Mouse (Mus musculus) ES-E14 (cell line): Measurements from ENCODE around the gene D10Wsu102e. TPM values are rescaled to one million over a fixed set of nuclear protein-coding genes. Genes with fewer than 3 reads are reported as not detected.
A peak's percentile ranks its signal among the peaks of the same experiment; 100 is the strongest.

Experiments used
- DNase-seq: peaks from one replicate; pipeline ENCODE4 v3.0.0-alpha.2; 2013; ENCODE audit warnings: low read depth, low spot score
- H3K27ac ChIP-seq: 2 replicates; pipeline ENCODE4 v1.5.1; 2012; ENCODE audit warnings: low read depth, mild to moderate bottlenecking, low read length, moderate library complexity, mixed read lengths; ENCODE audit not compliant: poor library complexity, insufficient read depth, severe bottlenecking
- H3K36me3 ChIP-seq: 2 replicates; pipeline ENCODE4 v1.6.1; 2012; ENCODE audit warnings: mild to moderate bottlenecking, low read length, moderate library complexity, mixed read lengths; ENCODE audit not compliant: control insufficient read depth, poor library complexity, insufficient read depth, severe bottlenecking
- H3K4me1 ChIP-seq, 2 experiments: fragments of 150-350 bp in 1 of 2; sonication (generic) in 1 of 2; 2 replicates each; pipeline ENCODE4 v1.6.1; 2012; ENCODE audit warnings: low read length in 2 of 2, mild to moderate bottlenecking in 1 of 2, mixed read lengths in 1 of 2; ENCODE audit not compliant: control insufficient read depth in 2 of 2, insufficient read depth in 2 of 2, poor library complexity in 1 of 2
- H3K4me3 ChIP-seq, 2 experiments: fragments of 150-350 bp in 1 of 2; sonication (generic) in 1 of 2; 2 replicates each; pipeline ENCODE4 v1.5.1; 2012; ENCODE audit warnings: low read length in 2 of 2, low read depth in 1 of 2, mild to moderate bottlenecking in 1 of 2, mixed read lengths in 1 of 2; ENCODE audit not compliant: insufficient read depth in 1 of 2, poor library complexity in 1 of 2, severe bottlenecking in 1 of 2
- H3K9ac ChIP-seq: 2 replicates; pipeline ENCODE4 v1.6.1; 2012; ENCODE audit warnings: low read depth, mild to moderate bottlenecking, low read length, mixed read lengths; ENCODE audit not compliant: poor library complexity, insufficient read depth, severe bottlenecking
- H3K9me3 ChIP-seq: fragments of 150-350 bp; sonication (generic); 2 replicates; pipeline ENCODE4 v1.6.1; 2012; ENCODE audit warnings: low read depth, mild to moderate bottlenecking, low read length; ENCODE audit not compliant: control insufficient read depth, insufficient read depth
- CHD2 ChIP-seq: IDR thresholded peaks from 2 replicates; pipeline ENCODE4 v1.6.1; 2014; ENCODE audit warnings: mild to moderate bottlenecking, low read depth, low read length, inconsistent platforms
- HCFC1 ChIP-seq: IDR thresholded peaks from 2 replicates; pipeline ENCODE4 v1.6.1; 2012; ENCODE audit warnings: low read length, inconsistent platforms, borderline replicate concordance; ENCODE audit not compliant: insufficient read depth
- MAFK ChIP-seq: IDR thresholded peaks from 2 replicates; pipeline ENCODE4 v1.6.1; 2014; ENCODE audit warnings: mild to moderate bottlenecking, low read depth, low read length, inconsistent platforms; ENCODE audit not compliant: insufficient read depth
- ZC3H11A ChIP-seq: IDR thresholded peaks from 2 replicates; pipeline ENCODE4 v1.6.1; 2012; ENCODE audit warnings: low read depth, mild to moderate bottlenecking, inconsistent platforms, low read length, borderline replicate concordance
- ZNF384 ChIP-seq: IDR thresholded peaks from 2 replicates; pipeline ENCODE4 v1.6.1; 2012; ENCODE audit warnings: low read depth, low read length, inconsistent platforms
- in situ Hi-C, 2 experiments: fragments of 600-800 bp; cut with MboI; formaldehyde crosslinking; loops; one replicate each; pipeline ENCODE4 v1.15.1; 2025; ENCODE audit warnings: low sequenced_read_pairs in 2 of 2, inconsistent platforms in 1 of 2; ENCODE audit not compliant: unreplicated experiment in 2 of 2
- total RNA-seq: library from RNA; depleted of rRNA; stranded (reverse); fragments of 300-350 nt; gene quantifications from 2 replicates; pipeline ENCODE4 v1.2.3, GENCODE M21; 2012

D10Wsu102e gene
- total RNA-seq, 1 experiment, result 4.5 TPM

- in situ Hi-C loops, result no loop called here
- no peak overlapping the region for H3K4me3 ChIP-seq
- no peak overlapping the region for H3K27ac ChIP-seq
- no peak overlapping the region for H3K9ac ChIP-seq
- no peaks in the 10 kb centered on the region for H3K36me3 ChIP-seq
- no peaks in the 10 kb centered on the region for H3K9me3 ChIP-seq
- DNase-seq, result no peak
- H3K4me1 ChIP-seq, result no peaks in the 10 kb centered on the region; a peak in 1 of 4 replicates
- TF ChIP-seq HCFC1, result no peak
- no peak for TF ChIP-seq ZNF384
- TF ChIP-seq CHD2, result no peak
- no peak for TF ChIP-seq ZC3H11A
Observed at GRCm38 (mm10) chr10:83332581-83332980, 27.4 kb upstream of the D10Wsu102e start.

GRCm38 (mm10) chr10:83336336-83336735, 23.7 kb upstream of the D10Wsu102e start:
- H3K27ac ChIP-seq, result no peak overlapping the region
- peaks cover 1 to 2% of the 10 kb centered on the region in 2 experiments; a peak in 2 of 4 replicates for H3K4me1 ChIP-seq
- in situ Hi-C loops, result no loop called here
- no peak for TF ChIP-seq CHD2
- TF ChIP-seq ZC3H11A, result no peak
- no peak for TF ChIP-seq HCFC1
- TF ChIP-seq ZNF384, result no peak
- no peak for TF ChIP-seq MAFK
- no peak overlapping the region for H3K4me3 ChIP-seq
- H3K9me3 ChIP-seq, result no peaks in the 10 kb centered on the region
- no peaks in the 10 kb centered on the region for H3K36me3 ChIP-seq
- H3K9ac ChIP-seq, result no peak overlapping the region
- no peak for DNase-seq

GRCm38 (mm10) chr10:83337159-83337951, 22.7 kb upstream of the D10Wsu102e start, which contains the start of gene Slc41a2:
TSS of gene Slc41a2 (minus strand) at chr10:83337882.
- H3K9me3 ChIP-seq, result no peaks in the 10 kb centered on the region
- no peaks in the 10 kb centered on the region for H3K36me3 ChIP-seq
- no peak within 1 kb of the TSS for H3K27ac ChIP-seq
- H3K9ac ChIP-seq, result peak within 1 kb of the TSS; percentile 31
- peaks cover 1 to 3% of the 10 kb centered on the region in 2 experiments; a peak in 2 of 4 replicates for H3K4me1 ChIP-seq
- in situ Hi-C loops, result no loop called here
- DNase-seq, result no peak
- peak within 1 kb of the TSS; percentile 72 to 74 for H3K4me3 ChIP-seq
- no peak for TF ChIP-seq HCFC1
- no peak for TF ChIP-seq ZC3H11A
- no peak for TF ChIP-seq MAFK

GRCm38 (mm10) chr10:83337971-83338598, 21.9 kb upstream of the D10Wsu102e start:
- TF ChIP-seq MAFK, result no peak
- peak; percentile 85; the same call in 1 of the 2 replicates for TF ChIP-seq ZNF384
- TF ChIP-seq HCFC1, result no peak
- Histone ChIP-seq H3K9ac (peak overlapping the region; percentile 31; the same call in 1 of the 2 replicates), H3K4me3 (peak overlapping the region; percentile 72 to 74), H3K4me1 (peaks cover 1 to 3% of the 10 kb centered on the region in 2 experiments; a peak in 2 of 4 replicates), H3K9me3 (no peaks in the 10 kb centered on the region), H3K27ac (no peak overlapping the region), H3K36me3 (no peaks in the 10 kb centered on the region)
- in situ Hi-C loops, result no loop called here
- no peak for DNase-seq
